11 mouse cellular contexts compared by ENCODE assay signal in genomic region chr5:148689297-148689696, GRCm38 (mm10).
DNase-seq lines count a peak whose midpoint lies in the region; ATAC-seq and TF ChIP-seq lines count a peak whose summit lies in the region.
"Had no signal": no experiment of that assay in that cellular context is flagged by ENCODE, and none has a peak within 500 bp of the region (broad histone marks: within the 10 kb centered on the region; RNA-seq: fewer than 3 reads in every experiment).

No protein-coding gene starts in this region.

- 85% methylated on average over 9 of the region's 9 CpGs for WGBS in intestine, embryonic 16.5 days
- WGBS in intestine, embryonic 15.5 days: 87% methylated on average over 9 of the region's 9 CpGs
- 86% methylated on average over 9 of the region's 9 CpGs for WGBS in forebrain, embryonic 13.5 days
- WGBS in liver, embryonic 14.5 days (ENCODE audit: insufficient replicate concordance): 28% methylated on average over 9 of the region's 9 CpGs

- no peak overlapping the region for H3K9ac ChIP-seq in intestine, embryonic 16.5 days (ENCODE audit: low read depth, low read length)
- H3K9ac ChIP-seq in intestine, embryonic 15.5 days: no peak overlapping the region
- H3K9ac ChIP-seq in forebrain, embryonic 13.5 days: no peak overlapping the region
- peak overlapping the region; percentile 48 for H3K9ac ChIP-seq in liver, embryonic 14.5 days (replicated peaks)

- DNase-seq in c-Kit-positive CD71-positive TER-119-positive erythroid progenitor cells, embryonic 14.5 days (ENCODE audit: low spot score): peak; percentile 54
- peak; percentile 47 to 54 (median 53) for DNase-seq in liver, embryonic 14.5 days (ENCODE audit: low read depth in 3 of 3, low spot score in 3 of 3)
- no peak for DNase-seq in embryo, embryonic 9.5 days (ENCODE audit: extremely low spot score)
- DNase-seq in adrenal gland, adult 2 months: no peak
- DNase-seq: embryo, embryonic 11 days; heart, postnatal 36 days; kidney, adult 9 months had no signal

- H3K27me3 ChIP-seq in intestine, embryonic 16.5 days (replicated peaks; ENCODE audit: control insufficient read depth, insufficient read depth, low read length): no peaks in the 10 kb centered on the region
- no peaks in the 10 kb centered on the region for H3K27me3 ChIP-seq in intestine, embryonic 15.5 days (replicated peaks)
- no peaks in the 10 kb centered on the region for H3K27me3 ChIP-seq in forebrain, embryonic 13.5 days
- H3K27me3 ChIP-seq in liver, embryonic 14.5 days (ENCODE audit: control insufficient read depth, insufficient read depth, low read length): no peaks in the 10 kb centered on the region

- 0 out of 2 replicates have a peak, but pooled peaks have one; percentile 40 for ATAC-seq in intestine, embryonic 16.5 days
- ATAC-seq in intestine, embryonic 15.5 days: no peak
- ATAC-seq in forebrain, embryonic 13.5 days: no peak; the same call in 1 of the 2 replicates
- ATAC-seq in liver, embryonic 14.5 days (ENCODE audit: insufficient read depth): peak; percentile 82

- no peaks in the 10 kb centered on the region for H3K9me3 ChIP-seq in intestine, embryonic 16.5 days (ENCODE audit: control insufficient read depth, low read length)
- H3K9me3 ChIP-seq in intestine, embryonic 15.5 days: no peaks in the 10 kb centered on the region
- H3K9me3 ChIP-seq in forebrain, embryonic 13.5 days (replicated peaks): peaks cover 4% of the 10 kb centered on the region; the same call in 1 of the 2 replicates
- H3K9me3 ChIP-seq in liver, embryonic 14.5 days (ENCODE audit: control insufficient read depth, low read length): no peaks in the 10 kb centered on the region

- H3K36me3 ChIP-seq in intestine, embryonic 16.5 days (ENCODE audit: control insufficient read depth, insufficient read depth, low read length): no peaks in the 10 kb centered on the region
- H3K36me3 ChIP-seq in intestine, embryonic 15.5 days: no peaks in the 10 kb centered on the region
- no peaks in the 10 kb centered on the region for H3K36me3 ChIP-seq in forebrain, embryonic 13.5 days (ENCODE audit: poor library complexity, severe bottlenecking)
- H3K36me3 ChIP-seq in liver, embryonic 14.5 days (replicated peaks; ENCODE audit: control insufficient read depth, insufficient read depth, low read depth): no peaks in the 10 kb centered on the region

- no peak overlapping the region for H3K4me3 ChIP-seq in intestine, embryonic 16.5 days (ENCODE audit: low read length)
- H3K4me3 ChIP-seq in intestine, embryonic 15.5 days (replicated peaks): no peak overlapping the region
- H3K4me3 ChIP-seq in forebrain, embryonic 13.5 days: no peak overlapping the region
- H3K4me3 ChIP-seq in liver, embryonic 14.5 days (ENCODE audit: insufficient read depth in 1 of 2, low read depth in 2 of 2, low read length in 2 of 2): no peak overlapping the region
- H3K4me3 ChIP-seq: myocyte had no signal

- peaks cover 3% of the 10 kb centered on the region; the same call in 1 of the 2 replicates for H3K4me1 ChIP-seq in intestine, embryonic 16.5 days (ENCODE audit: control insufficient read depth, insufficient read depth, low read length)
- peaks cover 13% of the 10 kb centered on the region; the same call in 1 of the 2 replicates for H3K4me1 ChIP-seq in intestine, embryonic 15.5 days (replicated peaks)
- peaks cover 48% of the 10 kb centered on the region for H3K4me1 ChIP-seq in forebrain, embryonic 13.5 days
- H3K4me1 ChIP-seq in liver, embryonic 14.5 days (replicated peaks; ENCODE audit: control insufficient read depth in 2 of 2, insufficient read depth in 2 of 2, low read length in 1 of 2): peaks cover 33 to 45% of the 10 kb centered on the region in 2 experiments

- H3K4me2 ChIP-seq in intestine, embryonic 16.5 days (ENCODE audit: low read depth, low read length): no peak overlapping the region
- H3K4me2 ChIP-seq in intestine, embryonic 15.5 days (replicated peaks): no peak overlapping the region
- H3K4me2 ChIP-seq in forebrain, embryonic 13.5 days: no peak overlapping the region
- peak overlapping the region; percentile 61 for H3K4me2 ChIP-seq in liver, embryonic 14.5 days (ENCODE audit: low read depth)

- peak; percentile 55 for TF ChIP-seq EP300 in liver, embryonic 14.5 days (IDR thresholded peaks at IDR 0.05; ENCODE audit: low read depth)

- TF ChIP-seq CTCF in liver, embryonic 14.5 days (IDR thresholded peaks at IDR 0.05; ENCODE audit: low read depth): no peak

- H3K27ac ChIP-seq in intestine, embryonic 16.5 days (ENCODE audit: low read length): no peak overlapping the region
- H3K27ac ChIP-seq in intestine, embryonic 15.5 days: no peak overlapping the region
- H3K27ac ChIP-seq in forebrain, embryonic 13.5 days: peak overlapping the region; percentile 67
- peak overlapping the region; percentile 68 for H3K27ac ChIP-seq in liver, embryonic 14.5 days

Comparison
In these comparisons a context has a peak if more than half of its experiments do, and no peak if none do; other contexts are left out.
1. ATAC-seq: peak in intestine, embryonic 16.5 days (single experiment) and liver, embryonic 14.5 days (single experiment); none in intestine, embryonic 15.5 days (single experiment) and forebrain, embryonic 13.5 days (single experiment).
2. H3K27ac ChIP-seq: peak in forebrain, embryonic 13.5 days (single experiment) and liver, embryonic 14.5 days (single experiment); none in intestine, embryonic 16.5 days (single experiment) and intestine, embryonic 15.5 days (single experiment).
3. DNase-seq: peak in c-Kit-positive CD71-positive TER-119-positive erythroid progenitor cells, embryonic 14.5 days (single experiment) and liver, embryonic 14.5 days (3 of 3); none in embryo, embryonic 9.5 days (single experiment) and adrenal gland, adult 2 months (single experiment).